In genomic region chr6:147032303-147032925, GRCm38 (mm10) we compare ENCODE assay signal across 18 mouse cellular contexts. TPM values are rescaled to one million over a fixed set of nuclear protein-coding genes. Genes with fewer than 3 reads are reported as not detected.
DNase-seq lines count a peak whose midpoint lies in the region; ATAC-seq lines count a peak whose summit lies in the region.
"Had no signal": no experiment of that assay in that cellular context is flagged by ENCODE, and none has a peak within 500 bp of the region (broad histone marks: within the 10 kb centered on the region; RNA-seq: fewer than 3 reads in every experiment).

Rep15 (plus strand) TSS chr6:147032584.

- WGBS in intestine, embryonic 16.5 days: 55% methylated on average over 13 of the region's 13 CpGs
- WGBS in intestine, embryonic 15.5 days: 55% methylated on average over 13 of the region's 13 CpGs
- 51% methylated on average over 13 of the region's 13 CpGs for WGBS in stomach, embryonic 16.5 days

- ATAC-seq in intestine, embryonic 16.5 days: no peak
- no peak for ATAC-seq in intestine, embryonic 15.5 days
- no peak for ATAC-seq in stomach, embryonic 16.5 days (ENCODE audit: insufficient read depth, low FRiP score)
- ATAC-seq: forebrain, postnatal 0 days; hindbrain, embryonic 16.5 days had no signal

- no peaks in the 10 kb centered on the region for H3K27me3 ChIP-seq in intestine, embryonic 16.5 days (replicated peaks; ENCODE audit: control insufficient read depth, insufficient read depth, low read length)
- no peaks in the 10 kb centered on the region for H3K27me3 ChIP-seq in intestine, embryonic 15.5 days (replicated peaks)
- H3K27me3 ChIP-seq in stomach, embryonic 16.5 days (ENCODE audit: control insufficient read depth, insufficient read depth, low read length): no peaks in the 10 kb centered on the region
- H3K27me3 ChIP-seq: limb, embryonic 12.5 days; liver, embryonic 15.5 days; midbrain, embryonic 12.5 days had no signal

- H3K27ac ChIP-seq in intestine, embryonic 16.5 days (ENCODE audit: low read length): no peak within 1 kb of the TSS
- no peak within 1 kb of the TSS for H3K27ac ChIP-seq in intestine, embryonic 15.5 days
- no peak within 1 kb of the TSS for H3K27ac ChIP-seq in stomach, embryonic 16.5 days (ENCODE audit: low read length)
- H3K27ac ChIP-seq: limb, embryonic 12.5 days; liver, embryonic 15.5 days; midbrain, embryonic 12.5 days had no signal

- no peaks in the 10 kb centered on the region for H3K9me3 ChIP-seq in intestine, embryonic 16.5 days (ENCODE audit: control insufficient read depth, low read length)
- H3K9me3 ChIP-seq in intestine, embryonic 15.5 days: no peaks in the 10 kb centered on the region
- no peaks in the 10 kb centered on the region for H3K9me3 ChIP-seq in stomach, embryonic 16.5 days (replicated peaks; ENCODE audit: control insufficient read depth, low read length)
- H3K9me3 ChIP-seq: limb, embryonic 12.5 days; liver, embryonic 15.5 days; midbrain, embryonic 12.5 days had no signal

- no peak within 1 kb of the TSS for H3K4me2 ChIP-seq in intestine, embryonic 16.5 days (ENCODE audit: low read depth, low read length)
- no peak within 1 kb of the TSS for H3K4me2 ChIP-seq in intestine, embryonic 15.5 days (replicated peaks)
- H3K4me2 ChIP-seq in stomach, embryonic 16.5 days (ENCODE audit: low read depth, low read length): no peak within 1 kb of the TSS
- H3K4me2 ChIP-seq: limb, embryonic 12.5 days; liver, embryonic 15.5 days; midbrain, embryonic 12.5 days had no signal

- peak within 1 kb of the TSS; percentile 16 for H3K4me3 ChIP-seq in intestine, embryonic 16.5 days (ENCODE audit: low read length)
- H3K4me3 ChIP-seq in intestine, embryonic 15.5 days (replicated peaks): no peak within 1 kb of the TSS
- no peak within 1 kb of the TSS for H3K4me3 ChIP-seq in stomach, embryonic 16.5 days (replicated peaks; ENCODE audit: low read length)
- H3K4me3 ChIP-seq: limb, embryonic 12.5 days; liver, embryonic 15.5 days; midbrain, embryonic 12.5 days; myocyte had no signal

- H3K36me3 ChIP-seq in intestine, embryonic 16.5 days (ENCODE audit: control insufficient read depth, insufficient read depth, low read length): peaks cover 7% of the 10 kb centered on the region; the same call in 1 of the 2 replicates
- peaks cover 13% of the 10 kb centered on the region; the same call in 1 of the 2 replicates for H3K36me3 ChIP-seq in intestine, embryonic 15.5 days
- H3K36me3 ChIP-seq in stomach, embryonic 16.5 days (ENCODE audit: control insufficient read depth, insufficient read depth, low read length): peaks cover 3% of the 10 kb centered on the region; the same call in 1 of the 2 replicates
- H3K36me3 ChIP-seq: midbrain, embryonic 12.5 days had no signal

- no peaks in the 10 kb centered on the region for H3K4me1 ChIP-seq in intestine, embryonic 16.5 days (ENCODE audit: control insufficient read depth, insufficient read depth, low read length)
- H3K4me1 ChIP-seq in intestine, embryonic 15.5 days (replicated peaks): no peaks in the 10 kb centered on the region
- H3K4me1 ChIP-seq in stomach, embryonic 16.5 days (ENCODE audit: control insufficient read depth, insufficient read depth, low read length): no peaks in the 10 kb centered on the region
- H3K4me1 ChIP-seq: limb, embryonic 12.5 days; liver, embryonic 15.5 days; midbrain, embryonic 12.5 days had no signal

- H3K9ac ChIP-seq in intestine, embryonic 16.5 days (ENCODE audit: low read depth, low read length): no peak within 1 kb of the TSS
- H3K9ac ChIP-seq in intestine, embryonic 15.5 days: no peak within 1 kb of the TSS
- peak within 1 kb of the TSS; percentile 35; the same call in 1 of the 2 replicates for H3K9ac ChIP-seq in stomach, embryonic 16.5 days (ENCODE audit: low read length)
- H3K9ac ChIP-seq: forebrain, postnatal 0 days; limb, embryonic 12.5 days; liver, embryonic 15.5 days; midbrain, embryonic 12.5 days had no signal

- DNase-seq in brain, adult 2 months (ENCODE audit: low read depth, low spot score): peak; percentile 67
- DNase-seq in cerebellum, postnatal 10 days: peak; percentile 24 to 35
- no peak for DNase-seq in urinary bladder, postnatal 25 days (ENCODE audit: low spot score)
- DNase-seq in ovary, postnatal 14 days (ENCODE audit: low spot score): no peak
- DNase-seq: adrenal gland, postnatal 14 days; B cell, adult 2 months; forebrain, postnatal 0 days; gastrocnemius, postnatal 10 days; heart, postnatal 14 days; thymus, postnatal 14 days had no signal

RNA-seq across cellular contexts. Expression of gene Rep15, which starts in this region (rescaled TPM):
- polyA plus RNA-seq in intestine, embryonic 16.5 days (2015; fragmentation: Nextera tagmentation; extraction: Ambion mirVana): 9.7 and 11.0 TPM in 2 replicates
- polyA plus RNA-seq in intestine, embryonic 15.5 days (2015; fragmentation: Nextera tagmentation; extraction: Ambion mirVana): 5.7 and 6.7 TPM in 2 replicates
- 3.6 and 5.6 TPM in 2 replicates for polyA plus RNA-seq in stomach, embryonic 16.5 days (2015; fragmentation: Nextera tagmentation; extraction: Ambion mirVana)

Comparison
In these comparisons a context has a peak if more than half of its experiments do, and no peak if none do; other contexts are left out.
1. DNase-seq: peak in brain, adult 2 months (single experiment) and cerebellum, postnatal 10 days (2 of 2); none in urinary bladder, postnatal 25 days (single experiment) and ovary, postnatal 14 days (single experiment).